Mouse (Mus musculus): ENCODE measurements around the gene Txndc12.

GRCm38 (mm10) chr4:108845824-108846569 lies 11.6 kb downstream of the Txndc12 start:
- TF ChIP-seq CTCF (IDR thresholded peaks at IDR 0.05; ENCODE audit: extremely low read depth, insufficient read depth, insufficient read length, insufficient replicate concordance), result no peak
- no peak for TF ChIP-seq POLR2A (IDR thresholded peaks at IDR 0.05; ENCODE audit: low read depth, low read length)
